Mouse (Mus musculus) liver, embryonic 15.5 days (tissue): Measurements from ENCODE around the gene Zfp598. TPM values are rescaled to one million over a fixed set of nuclear protein-coding genes. Genes with fewer than 3 reads are reported as not detected.
"Not testable (repeated sequence)": the region's sequence is repeated elsewhere in the genome, so short reads cannot be mapped to it uniquely, and the experiment has no call there.

Source experiments
- ATAC-seq: fragments of 200-750 bp; cut with Nextera tagmentation; 2 replicates; pipeline ENCODE4 v1.8.0; 2017; ENCODE audit warnings: moderate number of reproducible peaks, mild to moderate bottlenecking, moderate library complexity; ENCODE audit not compliant: insufficient read depth
- H3K27ac ChIP-seq: fragments of 300-500 bp; sonication (generic); replicated peaks from 2 replicates; pipeline ENCODE4 v1.5.1; 2015; ENCODE audit warnings: mild to moderate bottlenecking, inconsistent platforms
- H3K27me3 ChIP-seq: fragments of 300-500 bp; sonication (generic); 2 replicates; pipeline ENCODE4 v1.6.1; 2015; ENCODE audit warnings: mild to moderate bottlenecking, inconsistent platforms
- H3K36me3 ChIP-seq: fragments of 300-500 bp; sonication (generic); replicated peaks from 2 replicates; pipeline ENCODE4 v1.6.1; 2015; ENCODE audit warnings: moderate library complexity, mild to moderate bottlenecking, inconsistent platforms
- H3K4me1 ChIP-seq: fragments of 300-500 bp; sonication (generic); replicated peaks from 2 replicates; pipeline ENCODE4 v1.6.1; 2015; ENCODE audit warnings: inconsistent platforms
- H3K4me2 ChIP-seq: fragments of 300-500 bp; sonication (generic); 2 replicates; pipeline ENCODE4 v1.6.1; 2015; ENCODE audit warnings: moderate library complexity, mild to moderate bottlenecking, inconsistent platforms
- H3K4me3 ChIP-seq: fragments of 300-500 bp; sonication (generic); replicated peaks from 2 replicates; pipeline ENCODE4 v1.5.1; 2015; ENCODE audit warnings: mild to moderate bottlenecking, inconsistent platforms
- H3K9ac ChIP-seq: fragments of 300-500 bp; sonication (generic); 2 replicates; pipeline ENCODE4 v1.6.1; 2015; ENCODE audit warnings: moderate library complexity, mild to moderate bottlenecking, inconsistent platforms
- H3K9me3 ChIP-seq: fragments of 300-500 bp; sonication (generic); replicated peaks from 2 replicates; pipeline ENCODE4 v1.6.1; 2016; ENCODE audit warnings: inconsistent platforms
- WGBS: fragments of 180-500 bp; shearing (Covaris S2); methylation state at CpG from one replicate; pipeline ENCODE4 v1.1.7; 2015; ENCODE audit warnings: mixed read lengths; ENCODE audit not compliant: insufficient replicate concordance; 5-methylcytosine and 5-hydroxymethylcytosine counted together
- polyA plus RNA-seq: library from polyadenylated mRNA; unstranded; fragments of >200 nt; fragmentation: Nextera tagmentation; extraction: Ambion mirVana; gene quantifications from 2 replicates; pipeline ENCODE4 v1.2.1, GENCODE M21; 2015

Zfp598 gene
- polyA plus RNA-seq, 1 experiment from 2014 or later, result 9.9 TPM

GRCm38 (mm10) chr17:24667416-24667815, 2.1 kb upstream of the Zfp598 start:
- Histone ChIP-seq H3K27ac (no peak overlapping the region), H3K4me3 (no peak overlapping the region), H3K36me3 (no peaks in the 10 kb centered on the region), H3K4me1 (peaks cover 44% of the 10 kb centered on the region), H3K27me3 (peaks cover 5% of the 10 kb centered on the region; the same call in 1 of the 2 replicates), H3K9ac (no peak overlapping the region), H3K9me3 (no peaks in the 10 kb centered on the region), H3K4me2 (no peak overlapping the region)
- no peak for ATAC-seq
- WGBS, result 17% methylated on average over 6 of the region's 6 CpGs

- Histone ChIP-seq H3K4me2 (peak overlapping the region; percentile 89), H3K27ac (peak overlapping the region; percentile 88), H3K9ac (0 out of 2 replicates have a peak overlapping the region, but pooled peaks have one; percentile 94), H3K4me3 (peak overlapping the region; percentile 92), H3K4me1 (peaks cover 59% of the 10 kb centered on the region)
- not testable (repeated sequence) for H3K27me3 ChIP-seq, H3K9me3 ChIP-seq, ATAC-seq, H3K36me3 ChIP-seq
- WGBS, result 5% methylated on average over 15 of the region's 15 CpGs
Measured at GRCm38 (mm10) chr17:24669214-24669544, 308 bp upstream of the Zfp598 start.

- 2% methylated on average over 8 of the region's 8 CpGs for WGBS
Measured at GRCm38 (mm10) chr17:24670246-24670844, 858 bp downstream of the Zfp598 start.

GRCm38 (mm10) chr17:24671346-24671745, 1.9 kb downstream of the Zfp598 start:
- H3K4me2 ChIP-seq, result peak overlapping the region; percentile 89
- WGBS, result 41% methylated on average over 5 of the region's 5 CpGs
- H3K9ac ChIP-seq, result peak overlapping the region; percentile 94
- peak overlapping the region; percentile 88; the same call in 1 of the 2 replicates for H3K27ac ChIP-seq
- H3K4me3 ChIP-seq, result peak overlapping the region; percentile 92
- no peak for ATAC-seq
- peaks cover 71% of the 10 kb centered on the region for H3K4me1 ChIP-seq
- no peaks in the 10 kb centered on the region for H3K9me3 ChIP-seq
- H3K36me3 ChIP-seq, result peaks cover 5% of the 10 kb centered on the region
- no peaks in the 10 kb centered on the region for H3K27me3 ChIP-seq

More at GRCm38 (mm10) chr17:24670246-24670844, 858 bp downstream of the Zfp598 start:
- no peaks in the 10 kb centered on the region for H3K9me3 ChIP-seq
- 0 out of 2 replicates have a peak, but pooled peaks cover 3% of the 10 kb centered on the region for H3K36me3 ChIP-seq
- no peak for ATAC-seq
- peak overlapping the region; percentile 94 for H3K9ac ChIP-seq
- peak overlapping the region; percentile 92 for H3K4me3 ChIP-seq
- peak overlapping the region; percentile 88 for H3K27ac ChIP-seq
- H3K27me3 ChIP-seq, result 0 out of 2 replicates have a peak, but pooled peaks cover 5% of the 10 kb centered on the region
- H3K4me1 ChIP-seq, result peaks cover 66% of the 10 kb centered on the region
- peak overlapping the region; percentile 89 for H3K4me2 ChIP-seq

- Histone ChIP-seq H3K27ac (peak overlapping the region; percentile 88), H3K36me3 (peaks cover 13% of the 10 kb centered on the region), H3K4me2 (peak overlapping the region; percentile 89), H3K27me3 (no peaks in the 10 kb centered on the region), H3K4me3 (peak overlapping the region; percentile 9; the same call in 1 of the 2 replicates), H3K9me3 (no peaks in the 10 kb centered on the region), H3K4me1 (peaks cover 75% of the 10 kb centered on the region), H3K9ac (no peak overlapping the region)
- ATAC-seq, result peak; percentile 20; the same call in 1 of the 2 replicates
- WGBS, result 9% methylated on average over 5 of the region's 5 CpGs
Measured at GRCm38 (mm10) chr17:24672141-24672540, 2.7 kb downstream of the Zfp598 start.

- Histone ChIP-seq H3K4me2 (no peak overlapping the region), H3K9ac (no peak overlapping the region), H3K36me3 (peaks cover 34% of the 10 kb centered on the region), H3K27ac (peak overlapping the region; percentile 33; the same call in 1 of the 2 replicates), H3K9me3 (no peaks in the 10 kb centered on the region), H3K4me1 (peaks cover 68% of the 10 kb centered on the region), H3K4me3 (no peak overlapping the region), H3K27me3 (no peaks in the 10 kb centered on the region)
- 53% methylated on average over 7 of the region's 7 CpGs for WGBS
- no peak for ATAC-seq
Measured at GRCm38 (mm10) chr17:24674277-24674676, 4.8 kb downstream of the Zfp598 start.

- H3K4me3 ChIP-seq, result no peak overlapping the region
- WGBS, result 57% methylated on average over 2 of the region's 2 CpGs
- H3K9me3 ChIP-seq, result no peaks in the 10 kb centered on the region
- H3K4me2 ChIP-seq, result no peak overlapping the region
- H3K36me3 ChIP-seq, result peaks cover 53% of the 10 kb centered on the region
- ATAC-seq, result no peak
- H3K4me1 ChIP-seq, result peaks cover 54% of the 10 kb centered on the region
- no peaks in the 10 kb centered on the region for H3K27me3 ChIP-seq
- H3K9ac ChIP-seq, result no peak overlapping the region
- no peak overlapping the region for H3K27ac ChIP-seq
Measured at GRCm38 (mm10) chr17:24676187-24676586, 6.7 kb downstream of the Zfp598 start.

- ATAC-seq, result no peak
- Histone ChIP-seq H3K27ac (no peak overlapping the region), H3K9me3 (no peaks in the 10 kb centered on the region), H3K4me3 (no peak overlapping the region), H3K27me3 (no peaks in the 10 kb centered on the region), H3K4me2 (no peak overlapping the region), H3K4me1 (peaks cover 48% of the 10 kb centered on the region), H3K9ac (no peak overlapping the region), H3K36me3 (peaks cover 58% of the 10 kb centered on the region)
- WGBS, result 86% methylated on average over 5 of the region's 5 CpGs
Measured at GRCm38 (mm10) chr17:24676877-24677276, 7.4 kb downstream of the Zfp598 start.

GRCm38 (mm10) chr17:24677500-24678080, 8.1 kb downstream of the Zfp598 start:
- H3K4me2 ChIP-seq, result no peak overlapping the region
- H3K36me3 ChIP-seq, result peaks cover 58% of the 10 kb centered on the region
- H3K4me3 ChIP-seq, result no peak overlapping the region
- no peak overlapping the region for H3K9ac ChIP-seq
- 78% methylated on average over 24 of the region's 24 CpGs for WGBS
- H3K4me1 ChIP-seq, result peaks cover 40% of the 10 kb centered on the region
- no peaks in the 10 kb centered on the region for H3K9me3 ChIP-seq
- H3K27ac ChIP-seq, result no peak overlapping the region
- no peak for ATAC-seq
- no peaks in the 10 kb centered on the region for H3K27me3 ChIP-seq

- ATAC-seq, result 0 out of 2 replicates have a peak, but pooled peaks have one; percentile 45
- peaks cover 30% of the 10 kb centered on the region for H3K4me1 ChIP-seq
- peaks cover 51% of the 10 kb centered on the region for H3K27me3 ChIP-seq
- H3K9me3 ChIP-seq, result no peaks in the 10 kb centered on the region
- no peak overlapping the region for H3K27ac ChIP-seq
- WGBS, result 38% methylated on average over 16 of the region's 16 CpGs
- H3K4me2 ChIP-seq, result peak overlapping the region; percentile 49
- H3K36me3 ChIP-seq, result peaks cover 2% of the 10 kb centered on the region
- H3K9ac ChIP-seq, result no peak overlapping the region
- peak overlapping the region; percentile 29; the same call in 1 of the 2 replicates for H3K4me3 ChIP-seq
Measured at GRCm38 (mm10) chr17:24686514-24686913, 17.0 kb downstream of the Zfp598 start.

- H3K36me3 ChIP-seq, result no peaks in the 10 kb centered on the region
- H3K4me1 ChIP-seq, result peaks cover 30% of the 10 kb centered on the region
- peaks cover 58% of the 10 kb centered on the region for H3K27me3 ChIP-seq
- H3K9ac ChIP-seq, result peak overlapping the region; percentile 37
- no peak overlapping the region for H3K27ac ChIP-seq
- H3K4me3 ChIP-seq, result peak overlapping the region; percentile 54
- H3K4me2 ChIP-seq, result peak overlapping the region; percentile 75
- H3K9me3 ChIP-seq, result no peaks in the 10 kb centered on the region
- peak; percentile 55 for ATAC-seq
- under 1% methylated on average over 25 of the region's 25 CpGs for WGBS
Measured at GRCm38 (mm10) chr17:24687146-24687595, 17.7 kb downstream of the Zfp598 start.
